Comparison of ENCODE assay signal across 7 mouse cellular contexts in genomic region chr4:133107788-133108281, GRCm38 (mm10). TPM values are rescaled to one million over a fixed set of nuclear protein-coding genes. Genes with fewer than 3 reads are reported as not detected.
DNase-seq lines count a peak whose midpoint lies in the region; ATAC-seq and TF ChIP-seq lines count a peak whose summit lies in the region.

No protein-coding gene starts in this region.

- H3K4me3 ChIP-seq in neural tube, embryonic 14.5 days (ENCODE audit: low read depth, low read length), result no peak overlapping the region
- no peak overlapping the region for H3K4me3 ChIP-seq in cortical plate, adult 2 months (ENCODE audit: insufficient read depth, low read length)
- H3K4me3 ChIP-seq in heart, embryonic 14.5 days (ENCODE audit: control insufficient read depth in 1 of 2, insufficient read depth in 1 of 2, low read depth in 1 of 2, low read length in 2 of 2), result no peak overlapping the region
- no peak overlapping the region for H3K4me3 ChIP-seq in lung, embryonic 16.5 days (ENCODE audit: low read length)

- H3K36me3 ChIP-seq in neural tube, embryonic 14.5 days (ENCODE audit: control insufficient read depth, insufficient read depth, low read length), result no peaks in the 10 kb centered on the region
- H3K36me3 ChIP-seq in heart, embryonic 14.5 days (ENCODE audit: control insufficient read depth, insufficient read depth, low read length), result peaks cover 3% of the 10 kb centered on the region; the same call in 1 of the 2 replicates
- H3K36me3 ChIP-seq in lung, embryonic 16.5 days (ENCODE audit: control insufficient read depth, insufficient read depth, low read length), result no peaks in the 10 kb centered on the region

- 64% methylated on average over 13 of the region's 13 CpGs for WGBS in neural tube, embryonic 14.5 days
- 23% methylated on average over 13 of the region's 13 CpGs for WGBS in heart, embryonic 14.5 days
- 19% methylated on average over 13 of the region's 13 CpGs for WGBS in lung, embryonic 16.5 days

- no peak for TF ChIP-seq POLR2A in cortical plate, adult 2 months (IDR thresholded peaks at IDR 0.05; ENCODE audit: extremely low read depth, insufficient read depth, low read length)

- peak overlapping the region; percentile 16; the same call in 1 of the 2 replicates for H3K27ac ChIP-seq in neural tube, embryonic 14.5 days (ENCODE audit: low read depth, low read length)
- H3K27ac ChIP-seq in cortical plate, adult 2 months (ENCODE audit: insufficient read depth, low read length), result peak overlapping the region; percentile 80; the same call in 1 of the 2 replicates
- peak overlapping the region; percentile 18 to 58 for H3K27ac ChIP-seq in heart, embryonic 14.5 days (replicated peaks in 1 of 2; ENCODE audit: control insufficient read depth in 1 of 2, insufficient read depth in 1 of 2, low read depth in 2 of 2, low read length in 2 of 2)
- peak overlapping the region; percentile 80 for H3K27ac ChIP-seq in lung, embryonic 16.5 days (ENCODE audit: low read length)

- H3K4me1 ChIP-seq in neural tube, embryonic 14.5 days (ENCODE audit: control insufficient read depth, insufficient read depth, low read length), result no peaks in the 10 kb centered on the region
- H3K4me1 ChIP-seq in cortical plate, adult 2 months (ENCODE audit: control insufficient read depth, insufficient read depth, low read length), result no peaks in the 10 kb centered on the region
- peaks cover 26 to 31% of the 10 kb centered on the region in 2 experiments for H3K4me1 ChIP-seq in heart, embryonic 14.5 days (ENCODE audit: control insufficient read depth in 2 of 2, insufficient read depth in 2 of 2, low read length in 2 of 2)
- H3K4me1 ChIP-seq in lung, embryonic 16.5 days (replicated peaks; ENCODE audit: control insufficient read depth, insufficient read depth, low read length), result peaks cover 37% of the 10 kb centered on the region

- H3K27me3 ChIP-seq in neural tube, embryonic 14.5 days (ENCODE audit: control insufficient read depth, insufficient read depth, low read length), result no peaks in the 10 kb centered on the region
- H3K27me3 ChIP-seq in heart, embryonic 14.5 days (ENCODE audit: control insufficient read depth, insufficient read depth, low read length), result no peaks in the 10 kb centered on the region
- no peaks in the 10 kb centered on the region for H3K27me3 ChIP-seq in lung, embryonic 16.5 days (ENCODE audit: control insufficient read depth, insufficient read depth, low read depth, low read length)

- H3K9me3 ChIP-seq in neural tube, embryonic 14.5 days (ENCODE audit: control insufficient read depth, low read length), result no peaks in the 10 kb centered on the region
- H3K9me3 ChIP-seq in heart, embryonic 14.5 days (ENCODE audit: control insufficient read depth, low read length), result no peaks in the 10 kb centered on the region
- H3K9me3 ChIP-seq in lung, embryonic 16.5 days (ENCODE audit: control insufficient read depth, low read length), result no peaks in the 10 kb centered on the region

- H3K9ac ChIP-seq in neural tube, embryonic 14.5 days (replicated peaks; ENCODE audit: low read depth, low read length), result no peak overlapping the region
- H3K9ac ChIP-seq in heart, embryonic 14.5 days (ENCODE audit: low read length), result peak overlapping the region; percentile 38
- H3K9ac ChIP-seq in lung, embryonic 16.5 days (ENCODE audit: low read length), result peak overlapping the region; percentile 41; the same call in 1 of the 2 replicates

- no peak for ATAC-seq in neural tube, embryonic 14.5 days (ENCODE audit: low read depth)
- ATAC-seq in heart, embryonic 14.5 days (ENCODE audit: insufficient number of reproducible peaks, insufficient read depth, low FRiP score, low read depth), result no peak
- peak; percentile 53 for ATAC-seq in lung, embryonic 16.5 days (ENCODE audit: low read depth)

- no peak overlapping the region for H3K4me2 ChIP-seq in neural tube, embryonic 14.5 days (ENCODE audit: low read depth, low read length)
- no peak overlapping the region; the same call in 1 of the 2 replicates for H3K4me2 ChIP-seq in heart, embryonic 14.5 days (ENCODE audit: low read length)
- H3K4me2 ChIP-seq in lung, embryonic 16.5 days (ENCODE audit: low read depth, low read length), result peak overlapping the region; percentile 13; the same call in 1 of the 2 replicates

- no peak for DNase-seq in neural tube, embryonic 10.5 days (ENCODE audit: extremely low spot score, low spot score)
- DNase-seq in thymus, postnatal 4 days, result no peak
- DNase-seq in c-Kit-positive CD71-positive TER-119-positive erythroid progenitor cells, embryonic 14.5 days (ENCODE audit: low spot score), result no peak

- no peak for TF ChIP-seq CTCF in cortical plate, adult 2 months (IDR thresholded peaks at IDR 0.05; ENCODE audit: extremely low read depth, insufficient read depth, low read length)

RNA-seq across cellular contexts. Expression of gene Wasf2, which starts 22.5 kb away (rescaled TPM):
- polyA plus RNA-seq in neural tube, embryonic 14.5 days (2014; fragmentation: Nextera tagmentation; extraction: Ambion mirVana), result 18.5 and 19.6 TPM in 2 replicates
- polyA plus RNA-seq in cortical plate, adult 2 months (2012; rRNA removed), result 14.7 and 15.6 TPM in 2 replicates
- 50.7 and 68.6 TPM in 2 replicates for polyA plus RNA-seq in heart, embryonic 14.5 days (2014; fragmentation: Nextera tagmentation; extraction: Ambion mirVana)
- 140 and 144 TPM in 2 replicates for polyA plus RNA-seq in lung, embryonic 16.5 days (2015; fragmentation: Nextera tagmentation; extraction: Ambion mirVana)

Comparison
In these comparisons a context has a peak if more than half of its experiments do, and no peak if none do; other contexts are left out.
1. H3K27ac ChIP-seq: peak in every context shown above with its lines; median percentile 80 in cortical plate, adult 2 months; 80 in lung, embryonic 16.5 days; 38 in heart, embryonic 14.5 days; 16 in neural tube, embryonic 14.5 days.